Mouse (Mus musculus) erythroblast, embryonic 14.5 days (primary cell): ENCODE data around the gene Klhdc8a.

ENCODE experiments used
- GATA1 ChIP-seq: IDR thresholded peaks from 2 replicates; pipeline ENCODE4 v1.6.1; 2012; ENCODE audit warnings: low read length, inconsistent platforms, mixed read lengths
- TAL1 ChIP-seq: IDR thresholded peaks from 3 replicates; pipeline ENCODE4 v1.6.1; 2012; ENCODE audit warnings: low read length, inconsistent platforms, mixed read lengths

DNA sequence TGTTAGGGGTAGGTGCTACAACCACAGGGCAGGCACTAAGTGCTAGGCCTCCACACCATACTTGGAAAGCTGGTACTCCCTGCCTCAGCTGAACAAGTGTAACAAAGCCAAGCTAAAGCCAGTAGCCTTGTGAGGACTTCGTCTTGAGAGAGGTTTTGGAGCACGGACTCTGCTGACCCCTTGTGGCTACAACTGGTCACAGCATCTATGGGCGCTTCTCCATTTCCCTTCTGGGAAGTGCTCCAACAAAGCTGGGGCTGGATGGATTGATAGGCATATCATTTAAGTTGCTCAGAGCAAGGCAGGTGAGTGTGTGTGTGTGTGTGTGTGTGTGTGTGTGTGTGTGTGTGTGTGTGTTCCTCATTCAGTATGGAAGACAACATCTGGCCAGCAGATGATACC lies 57.4 kb downstream of the Klhdc8a start:
- TF ChIP-seq GATA1 (no peak), TAL1 (no peak)
